Mouse (Mus musculus) central nervous system, embryonic 18 days (tissue): Measurements from ENCODE around the gene Olfr814. TPM values are rescaled to one million over a fixed set of nuclear protein-coding genes. Genes with fewer than 3 reads are reported as not detected.

Experiments used
- polyA plus RNA-seq: library from polyadenylated mRNA; depleted of rRNA; stranded (reverse); fragments of >200 nt; gene quantifications from 2 replicates; pipeline ENCODE4 v1.2.3, GENCODE M21; 2012; rRNA removed

The Olfr814 gene
- polyA plus RNA-seq, result not detected in 2 replicates

DNA sequence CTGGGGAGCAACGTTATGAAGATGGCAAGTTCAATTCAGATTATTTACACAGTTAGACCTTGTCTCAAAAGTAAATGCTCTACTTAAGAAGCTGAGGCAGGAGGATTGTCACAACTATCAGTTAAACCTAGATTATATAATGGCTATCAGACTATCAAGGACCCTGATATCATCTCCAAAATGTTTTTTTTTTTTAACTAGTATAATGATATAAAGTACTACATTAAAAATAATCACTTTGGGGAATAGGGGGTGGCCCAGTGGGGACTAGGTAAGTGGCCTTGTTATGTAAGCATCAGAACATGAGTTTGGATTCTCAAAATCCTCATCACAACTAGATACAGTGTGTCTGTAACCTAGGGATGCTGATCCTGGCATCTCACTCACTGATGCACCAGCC is at the start of gene Olfr814:
Olfr814 (minus strand) TSS at position 101 of the 400 bp plus-strand sequence.

DNA sequence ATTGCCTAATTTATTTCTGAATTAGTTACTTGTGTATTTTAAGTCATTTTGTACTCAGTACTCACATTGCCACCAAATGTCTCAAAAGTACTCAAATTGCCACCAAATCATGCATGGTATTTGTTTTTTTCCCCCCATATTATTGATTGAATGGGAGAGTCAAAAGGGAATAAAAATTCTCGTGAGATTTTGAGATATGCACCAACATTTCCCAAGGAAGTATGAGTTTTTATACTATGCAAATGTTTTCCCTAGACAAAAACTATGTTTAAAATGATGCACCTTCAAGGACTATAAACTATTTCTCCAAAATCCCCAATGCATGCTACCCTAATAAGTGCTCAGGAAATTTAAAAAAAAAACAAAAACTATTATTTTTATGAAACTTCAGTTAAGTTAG is 35.8 kb upstream of the Olfr814 start, which contains the start of gene Olfr816:
Olfr816 (minus strand) TSS at position 101 of the 400 bp plus-strand sequence.

DNA sequence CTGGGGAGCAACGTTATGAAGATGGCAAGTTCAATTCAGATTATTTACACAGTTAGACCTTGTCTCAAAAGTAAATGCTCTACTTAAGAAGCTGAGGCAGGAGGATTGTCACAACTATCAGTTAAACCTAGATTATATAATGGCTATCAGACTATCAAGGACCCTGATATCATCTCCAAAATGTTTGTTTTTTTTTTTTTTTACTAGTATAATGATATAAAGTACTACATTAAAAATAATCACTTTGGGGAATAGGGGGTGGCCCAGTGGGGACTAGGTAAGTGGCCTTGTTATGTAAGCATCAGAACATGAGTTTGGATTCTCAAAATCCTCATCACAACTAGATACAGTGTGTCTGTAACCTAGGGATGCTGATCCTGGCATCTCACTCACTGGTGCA is 26.1 kb upstream of the Olfr814 start, which contains the start of gene Olfr815:
Olfr815 (minus strand) TSS at position 101 of the 400 bp plus-strand sequence.

DNA sequence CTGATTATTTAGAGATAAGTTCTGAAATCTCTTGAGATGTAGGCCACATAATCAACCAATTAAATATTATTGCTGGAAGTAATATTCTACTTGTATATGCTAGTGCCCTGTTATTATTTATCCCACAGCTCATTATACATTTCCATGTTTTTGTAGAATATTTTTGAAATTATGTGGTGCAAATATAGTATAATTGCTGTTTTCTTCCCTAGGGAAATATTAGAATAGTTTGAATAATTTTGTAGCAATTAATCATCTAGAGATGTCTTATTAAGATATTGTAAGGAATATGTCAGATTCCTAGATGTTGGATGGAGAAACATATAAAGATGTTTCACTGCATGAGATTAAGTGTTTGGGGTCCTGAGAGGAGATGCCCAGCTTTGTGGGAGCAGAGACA is 24.6 kb downstream of the Olfr814 start, which contains the start of gene Olfr813:
Olfr813 (plus strand) TSS at position 301 of the 400 bp plus-strand sequence.

DNA sequence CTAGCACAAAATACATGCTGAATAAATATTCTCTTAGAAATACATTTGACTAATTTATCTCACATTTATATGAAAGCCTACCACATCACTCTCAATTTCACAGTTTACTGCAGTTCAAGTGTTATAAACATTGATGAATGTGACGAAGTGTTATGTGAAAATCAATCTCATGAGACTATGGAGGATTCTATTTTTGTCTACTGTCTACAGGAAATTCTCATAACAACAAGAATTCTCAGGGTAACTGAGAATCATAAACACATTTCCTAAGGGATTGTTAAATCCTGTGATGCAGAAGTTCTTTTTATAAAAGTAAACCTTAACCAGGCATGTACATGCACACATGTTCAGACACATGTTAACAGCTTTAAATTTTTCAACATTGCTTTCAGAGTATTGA is 33.7 kb downstream of the Olfr814 start, which contains the start of gene Olfr812:
Olfr812 (minus strand) TSS at position 101 of the 400 bp plus-strand sequence.

Other genes with a start within 250 kb of the Olfr814 start
- not detected in 2 replicates for gene Olfr799, start 242.4 kb downstream of the Olfr814 start, polyA plus RNA-seq
- gene Olfr800, start 222.2 kb downstream of the Olfr814 start, polyA plus RNA-seq, result not detected in 2 replicates
- not detected in 2 replicates for gene Olfr801, start 206.0 kb downstream of the Olfr814 start, polyA plus RNA-seq
- not detected in 2 replicates for gene Olfr802, start 191.7 kb downstream of the Olfr814 start, polyA plus RNA-seq
- not detected in 2 replicates for gene Olfr803, start 185.6 kb downstream of the Olfr814 start, polyA plus RNA-seq
- not detected in 2 replicates for gene Olfr804, start 176.6 kb downstream of the Olfr814 start, polyA plus RNA-seq
- not detected in 2 replicates for gene Olfr805, start 150.5 kb downstream of the Olfr814 start, polyA plus RNA-seq
- gene Olfr806, start 137.9 kb downstream of the Olfr814 start, polyA plus RNA-seq, result not detected in 2 replicates
- not detected in 2 replicates for gene Olfr807, start 122.1 kb downstream of the Olfr814 start, polyA plus RNA-seq
- not detected in 2 replicates for gene Olfr808, start 114.4 kb downstream of the Olfr814 start, polyA plus RNA-seq
- gene Olfr809, start 105.2 kb downstream of the Olfr814 start, polyA plus RNA-seq, result not detected in 2 replicates
- not detected in 2 replicates for gene Olfr810, start 84.9 kb downstream of the Olfr814 start, polyA plus RNA-seq
- not detected in 2 replicates for gene Olfr811, start 75.5 kb downstream of the Olfr814 start, polyA plus RNA-seq
- gene Olfr812, start 33.8 kb downstream of the Olfr814 start, polyA plus RNA-seq, result not detected in 2 replicates
- gene Olfr813, start 24.5 kb downstream of the Olfr814 start, polyA plus RNA-seq, result not detected in 2 replicates
- not detected in 2 replicates for gene Olfr815, start 26.0 kb upstream of the Olfr814 start, polyA plus RNA-seq
- not detected in 2 replicates for gene Olfr816, start 35.7 kb upstream of the Olfr814 start, polyA plus RNA-seq
- gene Olfr818, start 69.2 kb upstream of the Olfr814 start, polyA plus RNA-seq, result not detected in 2 replicates
- not detected in 2 replicates for gene Olfr819, start 87.4 kb upstream of the Olfr814 start, polyA plus RNA-seq
- not detected in 2 replicates for gene Olfr247, start 96.3 kb upstream of the Olfr814 start, polyA plus RNA-seq
- not detected in 2 replicates for gene Gm10310, start 105.2 kb upstream of the Olfr814 start, polyA plus RNA-seq
- gene Olfr820, start 132.8 kb upstream of the Olfr814 start, polyA plus RNA-seq, result not detected in 2 replicates
- gene Olfr821, start 150.5 kb upstream of the Olfr814 start, polyA plus RNA-seq, result not detected in 2 replicates
- not detected in 2 replicates for gene Olfr822, start 191.4 kb upstream of the Olfr814 start, polyA plus RNA-seq
- not detected in 2 replicates for gene Olfr823, start 235.5 kb upstream of the Olfr814 start, polyA plus RNA-seq